18 mouse cellular contexts compared by ENCODE assay signal in the genomic region with DNA sequence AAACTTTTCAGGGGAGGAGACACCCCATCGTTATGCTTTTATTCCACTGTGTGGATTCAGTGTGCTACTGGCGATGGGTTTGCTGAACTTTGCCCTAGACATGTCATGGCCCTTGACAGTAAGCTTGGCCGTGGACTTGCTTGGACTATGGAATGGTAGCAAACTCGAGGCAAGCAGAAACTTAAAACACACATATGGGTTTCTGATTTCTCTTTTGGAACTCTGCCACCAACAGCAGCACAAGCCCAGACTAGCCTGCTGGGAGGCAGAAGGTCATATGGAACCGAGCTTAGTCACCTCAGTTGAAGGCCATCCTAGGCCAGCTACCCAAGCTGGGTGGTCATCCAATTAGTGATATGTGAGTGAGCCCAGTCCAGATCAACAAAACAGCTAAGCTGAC.
DNase-seq lines count a peak whose midpoint lies in the region; ATAC-seq lines count a peak whose summit lies in the region.
"Had no signal": no experiment of that assay in that cellular context is flagged by ENCODE, and none has a peak within 500 bp of the region (broad histone marks: within the 10 kb centered on the region; RNA-seq: fewer than 3 reads in every experiment).

No protein-coding gene starts in this region.

- no peak overlapping the region for H3K27ac ChIP-seq in kidney, embryonic 14.5 days (ENCODE audit: low read depth, low read length)
- no peak overlapping the region for H3K27ac ChIP-seq in forebrain, embryonic 15.5 days (replicated peaks)
- H3K27ac ChIP-seq: embryonic facial prominence, embryonic 15.5 days; forebrain, embryonic 13.5 days; liver, embryonic 13.5 days; macrophage had no signal

- ATAC-seq in kidney, embryonic 14.5 days (ENCODE audit: low FRiP score, low TSS enrichment): no peak
- ATAC-seq in forebrain, embryonic 15.5 days (replicated peaks): no peak
- ATAC-seq: forebrain, embryonic 13.5 days; midbrain, embryonic 16.5 days; Patski had no signal

- 51% methylated on average over 5 of the region's 5 CpGs for WGBS in kidney, embryonic 14.5 days
- 71% methylated on average over 5 of the region's 5 CpGs for WGBS in forebrain, embryonic 15.5 days

- DNase-seq in kidney, adult 8-10 months: peak; percentile 17 to 38
- peak; percentile 28 for DNase-seq in urinary bladder, postnatal 14 days (ENCODE audit: low spot score)
- DNase-seq in urinary bladder, adult 2 months (ENCODE audit: low spot score): no peak
- peak; percentile 63 for DNase-seq in adrenal gland, postnatal 10 days
- peak; percentile 82 for DNase-seq in skeletal muscle tissue, adult 2 months (ENCODE audit: low read depth, low spot score)
- DNase-seq: cerebellum, postnatal 36 days; heart, postnatal 4 days; liver, embryonic 13.5 days; retina, postnatal 1 day had no signal

- no peak overlapping the region for H3K4me3 ChIP-seq in kidney, embryonic 14.5 days (ENCODE audit: low read length)
- no peak overlapping the region for H3K4me3 ChIP-seq in forebrain, embryonic 15.5 days
- H3K4me3 ChIP-seq: embryonic facial prominence, embryonic 15.5 days; forebrain, embryonic 13.5 days; heart, embryonic 12.5 days; liver, embryonic 13.5 days had no signal

- no peaks in the 10 kb centered on the region for H3K4me1 ChIP-seq in kidney, embryonic 14.5 days (ENCODE audit: control insufficient read depth, insufficient read depth, low read length)
- H3K4me1 ChIP-seq in forebrain, embryonic 15.5 days: peaks cover 9% of the 10 kb centered on the region; the same call in 1 of the 2 replicates
- H3K4me1 ChIP-seq: heart, embryonic 12.5 days had no signal

- no peaks in the 10 kb centered on the region for H3K27me3 ChIP-seq in kidney, embryonic 14.5 days (ENCODE audit: control insufficient read depth, insufficient read depth, low read length)
- no peaks in the 10 kb centered on the region for H3K27me3 ChIP-seq in forebrain, embryonic 15.5 days
- H3K27me3 ChIP-seq: CH12.LX; embryonic facial prominence, embryonic 15.5 days; forebrain, embryonic 13.5 days; heart, embryonic 12.5 days; Patski had no signal

- H3K9ac ChIP-seq in kidney, embryonic 14.5 days (ENCODE audit: low read depth, low read length): no peak overlapping the region
- H3K9ac ChIP-seq in forebrain, embryonic 15.5 days (replicated peaks): no peak overlapping the region
- H3K9ac ChIP-seq: embryonic facial prominence, embryonic 15.5 days; forebrain, embryonic 13.5 days; heart, embryonic 12.5 days; liver, embryonic 13.5 days had no signal

- no peaks in the 10 kb centered on the region for H3K9me3 ChIP-seq in kidney, embryonic 14.5 days (ENCODE audit: control insufficient read depth, low read length)
- H3K9me3 ChIP-seq in forebrain, embryonic 15.5 days: no peaks in the 10 kb centered on the region
- H3K9me3 ChIP-seq: embryonic facial prominence, embryonic 15.5 days; forebrain, embryonic 13.5 days; heart, embryonic 12.5 days; liver, embryonic 13.5 days had no signal

- H3K4me2 ChIP-seq in kidney, embryonic 14.5 days (replicated peaks; ENCODE audit: low read depth, low read length): no peak overlapping the region
- H3K4me2 ChIP-seq in forebrain, embryonic 15.5 days (replicated peaks): no peak overlapping the region
- H3K4me2 ChIP-seq: embryonic facial prominence, embryonic 15.5 days; forebrain, embryonic 13.5 days; heart, embryonic 12.5 days; liver, embryonic 13.5 days had no signal

- no peaks in the 10 kb centered on the region for H3K36me3 ChIP-seq in kidney, embryonic 14.5 days (ENCODE audit: control insufficient read depth, insufficient read depth, low read length)
- H3K36me3 ChIP-seq in forebrain, embryonic 15.5 days: no peaks in the 10 kb centered on the region
- H3K36me3 ChIP-seq: embryonic facial prominence, embryonic 15.5 days; heart, embryonic 12.5 days; liver, embryonic 13.5 days had no signal
